Mouse (Mus musculus) adrenal gland (tissue): ENCODE measurements at regions not wholly inside any gene's neighbourhood (a gene's known extent, or its start where the extent isn't known, plus 50 kb on each side); places are given as distances from the start of the nearest gene placed in this dataset.

Experiments
- intact Hi-C: fragments of 180-260 bp; cut with DNase I; formaldehyde crosslinking; loops from one replicate; pipeline ENCODE4 v1.15.1; 2025

DNA sequence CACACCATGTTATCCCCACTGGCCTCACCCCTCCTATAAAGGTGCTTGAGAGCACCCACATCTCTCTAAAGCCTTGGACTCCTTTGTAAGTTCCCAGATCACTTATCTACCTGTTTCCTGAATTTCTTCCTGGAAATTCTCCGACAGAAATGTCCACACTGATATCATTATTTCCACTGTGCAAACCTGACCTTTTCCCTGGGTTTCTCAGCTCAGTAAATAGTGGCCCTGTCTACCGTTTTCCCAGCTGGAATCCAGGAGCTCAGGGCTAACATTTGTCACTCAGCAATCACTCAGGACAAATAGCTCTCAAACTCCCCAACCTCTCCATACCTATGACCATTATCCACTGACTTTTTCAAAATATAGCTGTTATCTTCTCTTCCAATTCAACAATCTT, 241.6 kb upstream of the Gm6657 start:
- intact Hi-C loops, result no loop called here

GRCm38 (mm10) chr12:77962631-77963030, 231.4 kb upstream of the Gm6657 start:
- intact Hi-C loops, result no loop called here

DNA sequence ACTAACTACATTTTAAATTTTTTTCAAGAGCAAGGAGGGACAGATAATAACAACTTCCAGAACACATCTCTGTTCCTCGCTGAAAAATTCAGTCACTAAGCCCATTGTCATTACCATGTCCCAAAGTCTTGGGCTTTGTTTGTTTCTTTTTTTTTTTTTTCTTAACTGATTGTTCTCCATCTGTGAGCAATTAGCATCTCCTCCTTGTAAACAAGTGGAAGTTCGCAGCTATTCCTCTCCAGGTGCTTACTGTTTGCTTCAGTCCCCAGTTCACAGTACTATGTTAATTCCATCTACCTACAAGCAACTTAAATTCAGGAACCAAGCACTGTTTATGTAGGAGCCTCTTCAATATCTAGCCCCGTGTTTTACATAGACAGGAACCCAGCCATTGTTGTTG, 225.5 kb upstream of the Gm6657 start:
- intact Hi-C loops, result no loop called here

- intact Hi-C loops, result no loop called here
These were observed 224.0 kb upstream of the Gm6657 start for GRCm38 (mm10) chr12:77970026-77970425.

GRCm38 (mm10) chr12:77972165-77972564, 221.9 kb upstream of the Gm6657 start:
- intact Hi-C loops, result no loop called here

GRCm38 (mm10) chr12:77976952-77977351, 217.1 kb upstream of the Gm6657 start:
- intact Hi-C loops, result no loop called here

DNA sequence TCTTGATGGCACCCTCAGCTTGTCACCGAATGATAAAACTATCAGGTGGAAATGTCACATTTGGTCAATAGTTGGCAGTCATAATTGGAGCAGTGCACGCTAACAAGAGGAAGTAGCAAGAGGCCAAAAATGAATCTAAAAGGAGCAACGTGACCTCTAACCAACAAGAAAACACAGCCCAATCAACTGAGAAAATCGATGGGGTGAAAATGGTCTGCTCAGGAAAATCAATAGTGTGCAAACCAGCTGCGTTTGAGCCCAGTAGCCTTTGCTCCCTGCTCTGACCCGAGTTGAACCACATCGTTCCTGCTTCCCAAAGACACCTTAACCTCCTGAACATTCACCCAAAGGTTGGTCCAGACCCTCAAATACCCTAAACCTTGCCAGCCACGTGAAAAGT, 207.3 kb upstream of the Gm6657 start:
- intact Hi-C loops, result no loop called here

GRCm38 (mm10) chr12:77989766-77990165, 204.3 kb upstream of the Gm6657 start:
- intact Hi-C loops, result no loop called here

- intact Hi-C loops, result no loop called here
These were observed 202.4 kb upstream of the Gm6657 start for GRCm38 (mm10) chr12:77991627-77992026.

- intact Hi-C loops, result no loop called here
These were observed 199.9 kb upstream of the Gm6657 start for GRCm38 (mm10) chr12:77994176-77994575.

GRCm38 (mm10) chr12:77997916-77998315, 196.1 kb upstream of the Gm6657 start:
- intact Hi-C loops, result no loop called here

DNA sequence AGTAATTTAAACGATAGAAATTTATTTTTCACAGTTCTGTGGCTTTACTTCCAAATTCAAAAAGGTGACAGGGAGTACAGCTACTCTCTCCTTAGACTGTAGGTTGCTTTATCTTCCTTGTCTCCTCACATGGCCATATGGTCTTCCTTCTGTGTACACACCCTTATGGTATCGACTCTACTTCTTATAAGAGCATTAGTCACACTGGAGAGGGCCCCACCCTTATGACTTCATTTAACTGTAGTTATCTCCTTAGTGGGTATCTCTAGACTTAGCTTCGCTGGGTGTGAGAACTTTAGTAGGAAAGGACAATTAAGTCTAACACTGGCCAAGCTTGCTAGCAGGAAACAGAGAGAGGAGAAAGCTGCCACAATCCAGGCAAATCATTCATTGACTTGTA, 193.6 kb upstream of the Gm6657 start:
- intact Hi-C loops, result no loop called here

DNA sequence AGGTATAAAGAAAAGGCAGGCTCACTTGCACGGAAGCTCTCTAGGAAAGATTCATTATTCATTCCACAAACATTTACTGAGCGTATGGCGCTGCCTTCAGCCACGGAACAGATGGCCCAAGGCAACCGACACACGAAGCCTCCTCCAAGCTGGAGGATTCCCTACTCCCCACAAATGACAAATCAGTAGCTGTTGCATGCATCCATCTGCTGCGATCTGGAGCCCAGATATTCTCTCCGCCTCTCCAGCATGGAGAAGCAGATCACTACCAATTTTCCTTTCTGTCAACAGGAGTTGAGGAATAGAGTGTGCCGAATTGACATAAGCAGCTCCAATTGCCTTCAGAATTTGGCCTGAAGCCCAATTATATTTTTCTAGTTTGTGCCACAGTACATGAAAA, 192.2 kb upstream of the Gm6657 start:
- intact Hi-C loops, result no loop called here

DNA sequence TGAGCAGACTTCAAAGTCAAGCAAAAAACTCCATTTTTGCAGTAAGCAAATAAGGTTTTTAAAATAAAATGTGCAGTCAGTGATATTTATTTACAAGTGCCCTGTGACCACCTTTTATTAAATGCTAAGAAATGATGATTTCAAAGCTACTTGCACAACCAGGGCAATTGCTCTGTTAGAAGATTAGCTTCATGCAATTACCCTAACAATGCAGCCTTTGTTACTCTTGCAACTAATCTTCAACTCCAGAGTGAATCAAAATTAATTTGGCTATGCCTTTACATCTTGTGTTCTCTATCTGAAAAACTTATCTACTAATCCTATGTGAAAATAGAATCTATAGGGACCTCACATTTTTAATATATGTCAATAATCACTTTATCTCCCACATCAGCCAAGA, 160.3 kb upstream of the Gm6657 start:
- intact Hi-C loops, result no loop called here

GRCm38 (mm10) chr12:78046582-78046981, 147.5 kb upstream of the Gm6657 start:
- intact Hi-C loops, result no loop called here

GRCm38 (mm10) chr12:78055956-78056355, 138.1 kb upstream of the Gm6657 start:
- intact Hi-C loops, result loop anchor here (10.0 kb wide), 1 partner anchor 159 kb away; no protein-coding TSS in a partner anchor

GRCm38 (mm10) chr12:78057166-78057565, 136.9 kb upstream of the Gm6657 start:
- intact Hi-C loops, result loop anchor here (10.0 kb wide), 1 partner anchor 158 kb away; no protein-coding TSS in a partner anchor

- intact Hi-C loops, result loop anchor here (10.0 kb wide), 1 partner anchor 155 kb away; no protein-coding TSS in a partner anchor
These were observed 134.1 kb upstream of the Gm6657 start for GRCm38 (mm10) chr12:78059965-78060364.

GRCm38 (mm10) chr12:78066024-78066423, 128.0 kb upstream of the Gm6657 start:
- intact Hi-C loops, result no loop called here

- intact Hi-C loops, result no loop called here
These were observed 121.1 kb upstream of the Gm6657 start for GRCm38 (mm10) chr12:78072935-78073334.

- intact Hi-C loops, result no loop called here
These were observed 119.7 kb upstream of the Gm6657 start for GRCm38 (mm10) chr12:78074290-78074802.

- intact Hi-C loops, result no loop called here
These were observed 116.8 kb upstream of the Gm6657 start for GRCm38 (mm10) chr12:78077285-78077684.

- intact Hi-C loops, result no loop called here
These were observed 111.9 kb upstream of the Gm6657 start for GRCm38 (mm10) chr12:78082163-78082562.

DNA sequence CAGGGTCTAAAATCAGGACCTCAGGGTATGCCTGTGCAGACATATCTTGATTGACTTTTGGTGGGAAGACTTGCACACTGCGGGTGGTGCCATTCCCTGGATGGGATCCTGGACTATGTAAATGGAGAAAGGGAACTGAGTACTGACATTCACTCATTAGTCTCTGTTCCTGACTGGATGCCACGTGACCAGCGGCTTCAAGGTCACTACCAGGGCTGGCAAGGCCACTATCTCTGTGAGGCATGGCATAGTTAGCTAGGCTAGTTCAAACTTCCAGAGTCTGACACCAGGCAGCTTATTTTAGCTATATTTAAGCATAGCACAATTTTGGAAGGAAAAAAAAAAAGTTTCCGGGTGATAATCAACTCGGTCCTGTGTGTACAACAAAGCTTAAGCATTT, 108.0 kb upstream of the Gm6657 start:
- intact Hi-C loops, result no loop called here
